ENCODE assay signal across 21 mouse cellular contexts in the genomic region with DNA sequence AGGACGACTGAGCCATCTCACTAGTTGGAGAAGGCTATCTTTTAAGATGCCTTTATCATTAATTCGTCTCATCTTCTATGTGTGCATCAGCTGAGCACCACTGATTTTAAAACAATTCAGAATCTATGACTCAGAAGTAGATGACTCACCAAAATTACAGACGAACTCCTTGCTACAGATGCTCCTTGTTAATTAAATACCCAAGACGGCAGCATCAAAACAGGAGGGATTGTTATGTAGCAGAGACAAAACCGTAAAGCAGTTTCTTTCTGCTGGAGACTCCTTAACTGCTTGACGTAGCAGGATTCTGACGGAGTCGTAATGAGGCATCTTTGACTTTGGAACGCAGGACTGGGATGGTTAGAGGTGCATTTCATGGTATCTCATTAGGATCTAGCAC.
"Had no signal": no experiment of that assay in that cellular context is flagged by ENCODE, and none has a peak within 500 bp of the region (broad histone marks: within the 10 kb centered on the region; RNA-seq: fewer than 3 reads in every experiment).

No protein-coding gene starts in this region.

- DNase-seq: kidney, adult 8-10 months; kidney, postnatal 10 days; kidney, postnatal 36 days; liver, postnatal 0 days; lung, embryonic 14.5 days; lung, postnatal 10 days; lung, postnatal 36 days; right cerebral cortex, adult 18-20 months; right cerebral cortex, postnatal 14 days; right cerebral cortex, postnatal 4 days; thymus, postnatal 25 days had no signal

- H3K4me1 ChIP-seq: kidney, embryonic 15.5 days; limb, embryonic 12.5 days; limb, embryonic 15.5 days; megakaryocyte, embryonic 14.5 days; midbrain, embryonic 10.5 days had no signal

- H3K9me3 ChIP-seq: kidney, embryonic 15.5 days; limb, embryonic 12.5 days; limb, embryonic 15.5 days; megakaryocyte, embryonic 14.5 days; midbrain, embryonic 10.5 days; midbrain, embryonic 13.5 days had no signal

- H3K27me3 ChIP-seq: kidney, embryonic 15.5 days; limb, embryonic 12.5 days; limb, embryonic 15.5 days; midbrain, embryonic 13.5 days had no signal

- ATAC-seq: liver, postnatal 0 days; midbrain, embryonic 13.5 days; midbrain, embryonic 16.5 days had no signal

- H3K4me3 ChIP-seq: kidney, embryonic 15.5 days; limb, embryonic 12.5 days; limb, embryonic 15.5 days; megakaryocyte, embryonic 14.5 days; midbrain, embryonic 10.5 days; midbrain, embryonic 13.5 days had no signal

- H3K36me3 ChIP-seq: kidney, embryonic 15.5 days; limb, embryonic 12.5 days; limb, embryonic 15.5 days; midbrain, embryonic 10.5 days; midbrain, embryonic 13.5 days had no signal

- H3K27ac ChIP-seq: kidney, embryonic 15.5 days; limb, embryonic 12.5 days; limb, embryonic 15.5 days; liver, embryonic 14.5 days; midbrain, embryonic 10.5 days; midbrain, embryonic 13.5 days; stomach, postnatal 0 days had no signal

- H3K9ac ChIP-seq: kidney, embryonic 15.5 days; limb, embryonic 12.5 days; limb, embryonic 15.5 days; liver, embryonic 14.5 days; liver, postnatal 0 days; lung, embryonic 14.5 days; midbrain, embryonic 13.5 days had no signal

- H3K4me2 ChIP-seq: kidney, embryonic 15.5 days; limb, embryonic 12.5 days; limb, embryonic 15.5 days; liver, embryonic 11.5 days; lung, embryonic 14.5 days; midbrain, embryonic 13.5 days had no signal
